Mouse (Mus musculus) right cerebral cortex, postnatal 10 days (tissue): ENCODE data around the gene Stx4a.
A peak's percentile ranks its signal among the peaks of the same experiment; 100 is the strongest.
"Not testable (repeated sequence)": the region's sequence is repeated elsewhere in the genome, so short reads cannot be mapped to it uniquely, and the experiment has no call there.

Experiments used
- DNase-seq, 2 experiments: peaks; one replicate each; pipeline ENCODE4 v3.0.0; 2021; ENCODE audit warnings: low spot score in 2 of 2

Gene Stx4a

DNA sequence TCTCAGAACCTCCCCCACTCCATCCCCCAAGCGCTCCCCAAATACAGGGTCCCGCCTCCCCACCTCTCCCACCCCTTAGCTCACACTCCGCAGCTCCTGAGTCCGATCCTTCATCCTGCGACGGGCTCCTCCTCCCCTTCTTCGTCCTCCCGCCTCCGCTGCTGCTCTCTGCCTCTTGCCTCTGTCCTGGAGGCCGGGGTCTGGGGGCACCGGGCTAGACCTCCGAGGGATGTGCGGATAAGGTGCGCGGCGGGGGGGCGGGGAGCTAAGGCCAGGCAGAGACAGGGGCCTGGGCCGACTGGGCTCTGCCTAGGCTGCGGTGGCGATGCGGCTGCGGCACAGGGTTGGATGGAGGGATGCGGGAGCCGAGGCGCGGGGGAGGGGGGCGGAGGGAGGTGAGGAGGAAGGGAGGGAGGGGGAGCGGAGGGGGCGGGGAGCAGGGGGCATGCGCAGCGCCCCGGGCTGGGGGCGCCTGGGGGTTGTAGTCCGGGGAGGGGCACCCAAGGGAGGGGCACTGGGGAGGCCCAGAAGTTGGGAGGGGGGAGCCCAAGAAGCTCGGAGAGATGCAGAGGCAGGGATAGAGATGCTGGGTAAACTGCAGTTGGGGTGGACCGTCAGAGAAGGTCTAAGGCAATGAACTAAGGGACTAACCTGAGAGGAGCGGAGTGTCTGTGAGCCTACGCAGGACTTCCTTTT is at the start of gene Stx4a, which contains the start of gene Stx1b:
TSS of gene Stx4a (plus strand) at position 119 of the 696 bp plus-strand sequence.
TSS of gene Stx1b (minus strand) at position 374 of the 696 bp plus-strand sequence.
- peak; percentile 85 to 89 for DNase-seq

- not testable (repeated sequence) for DNase-seq
Measured at GRCm38 (mm10) chr7:127775837-127776236, 48.3 kb upstream of the Stx4a start.

DNA sequence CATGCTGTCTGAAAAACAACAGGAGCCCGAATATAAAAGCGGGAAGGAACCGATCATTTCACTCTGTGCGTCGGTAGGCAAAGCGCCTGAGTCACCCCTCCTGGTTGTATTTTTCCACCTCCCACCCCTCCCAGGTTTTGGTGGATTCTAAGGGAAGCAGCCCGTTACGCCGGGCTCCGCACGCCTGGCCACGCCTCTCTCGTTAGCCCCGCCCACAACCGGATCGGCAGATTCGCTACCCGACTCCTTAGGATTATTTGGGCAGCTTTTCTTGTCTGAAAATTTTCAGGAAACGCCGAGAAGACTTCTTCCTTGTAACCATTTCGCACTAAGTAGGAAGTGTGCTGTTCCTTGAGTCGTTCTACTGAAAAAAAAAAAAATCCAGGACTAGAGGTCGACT is 47.7 kb upstream of the Stx4a start, which contains the start of gene Setd1a:
TSS of gene Setd1a (plus strand) at position 245 of the 400 bp plus-strand sequence.
- DNase-seq: peak; percentile 93

DNA sequence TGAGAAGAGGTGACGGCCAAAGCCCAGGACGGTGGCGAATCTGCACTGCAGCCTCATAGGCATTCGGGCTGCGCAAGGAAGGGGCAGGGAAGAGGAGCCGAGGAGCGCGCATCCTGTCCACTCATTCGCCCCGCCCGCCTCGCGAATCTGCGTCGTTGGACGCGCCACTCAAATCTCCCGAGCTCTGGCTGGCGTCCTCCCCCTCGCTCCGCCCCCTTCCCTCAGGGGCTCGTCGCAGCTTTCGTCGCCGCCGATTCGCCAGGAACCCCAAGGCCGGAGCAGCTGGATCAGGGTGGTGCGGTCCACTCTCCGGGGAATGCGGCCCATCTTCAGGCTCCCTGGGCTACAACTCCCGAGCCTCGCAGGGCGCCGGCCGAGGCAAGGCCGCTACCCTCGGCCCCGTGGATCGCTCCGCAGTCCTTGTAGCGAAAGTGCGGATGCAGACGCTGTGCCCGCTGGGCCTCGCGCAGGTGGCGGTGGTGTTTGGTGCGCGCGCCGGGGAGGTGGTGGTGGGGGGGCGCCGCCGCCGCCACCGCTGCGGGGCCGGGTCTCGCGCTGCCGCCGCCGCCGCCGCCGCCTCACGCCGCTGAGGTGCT is 47.1 kb upstream of the Stx4a start:
- peak; percentile 98 for DNase-seq

- DNase-seq: peak; percentile 68 to 71
Measured at GRCm38 (mm10) chr7:127777474-127778266, 46.4 kb upstream of the Stx4a start.

DNA sequence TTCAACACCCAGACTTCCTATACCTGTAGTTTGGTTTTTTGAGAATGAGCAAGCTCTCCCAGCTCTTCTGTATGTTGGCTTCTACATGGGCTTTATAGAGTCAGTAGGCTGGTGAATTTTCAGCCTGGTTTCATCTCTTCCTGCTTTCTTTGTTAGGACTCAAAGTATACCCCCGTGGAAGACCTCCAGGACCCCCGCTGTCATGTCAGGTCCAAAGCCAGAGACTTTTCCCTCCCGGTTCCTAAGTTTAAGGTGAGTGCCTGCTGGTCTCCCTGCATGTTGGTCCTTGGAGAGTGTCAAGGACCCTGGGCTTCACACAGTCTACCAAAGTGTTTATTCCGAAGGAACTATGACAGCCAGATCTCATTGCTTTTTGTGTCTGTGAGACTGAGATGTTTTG is 45.7 kb upstream of the Stx4a start:
- no peak for DNase-seq

- DNase-seq: no peak
Measured at GRCm38 (mm10) chr7:127785308-127785707, 38.8 kb upstream of the Stx4a start, which contains the start of gene Gm49388. Gm49388 (plus strand) TSS chr7:127785608.

DNA sequence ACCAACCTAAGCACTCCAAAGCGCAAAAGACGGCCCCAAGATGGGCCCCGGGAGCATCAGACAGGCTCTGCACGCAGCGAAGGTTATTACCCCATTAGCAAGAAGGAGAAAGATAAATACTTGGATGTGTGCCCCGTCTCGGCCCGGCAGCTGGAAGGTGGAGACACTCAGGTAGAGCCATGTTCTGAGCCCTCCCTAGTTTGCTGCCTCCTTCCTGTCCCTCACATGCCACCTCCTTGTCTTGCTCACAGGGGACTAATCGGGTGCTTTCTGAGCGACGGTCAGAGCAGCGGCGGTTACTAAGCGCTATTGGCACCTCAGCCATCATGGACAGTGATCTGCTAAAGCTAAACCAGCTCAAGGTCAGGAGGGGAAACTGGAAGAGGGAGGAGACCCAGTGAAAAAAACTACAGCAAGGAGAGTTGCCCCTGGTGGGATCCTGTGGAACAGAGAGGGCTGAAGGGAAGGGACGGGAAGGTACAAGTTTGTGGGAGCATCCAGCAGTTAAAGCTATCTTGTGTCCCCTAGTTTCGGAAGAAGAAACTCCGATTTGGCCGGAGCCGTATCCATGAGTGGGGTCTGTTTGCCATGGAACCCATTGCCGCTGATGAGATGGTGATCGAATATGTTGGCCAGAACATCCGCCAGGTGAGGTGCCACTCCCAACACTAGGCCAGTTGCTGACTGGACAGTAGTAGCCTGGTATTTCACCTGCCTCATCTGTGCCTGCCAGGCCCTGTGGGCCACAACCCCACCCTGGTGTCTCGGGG is 26.8 kb upstream of the Stx4a start:
- no peak for DNase-seq

GRCm38 (mm10) chr7:127798591-127798990 is 25.5 kb upstream of the Stx4a start:
- DNase-seq: no peak

DNA sequence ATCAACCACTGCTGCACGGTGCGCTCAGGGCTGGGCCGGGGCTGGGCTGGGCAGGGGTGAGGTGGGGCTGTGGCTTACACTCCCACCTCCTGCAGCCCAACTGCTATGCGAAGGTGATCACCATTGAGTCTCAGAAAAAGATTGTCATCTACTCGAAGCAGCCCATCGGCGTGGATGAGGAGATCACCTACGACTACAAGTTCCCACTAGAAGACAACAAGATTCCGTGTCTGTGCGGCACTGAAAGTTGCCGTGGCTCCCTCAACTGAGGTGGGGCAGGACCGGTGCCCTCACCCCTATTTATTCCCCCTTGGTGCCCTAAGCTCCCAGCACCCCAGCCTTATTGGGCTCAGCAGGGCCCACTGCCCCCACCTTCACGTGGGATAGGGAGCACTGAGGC is 24.9 kb upstream of the Stx4a start:
- DNase-seq: no peak

DNA sequence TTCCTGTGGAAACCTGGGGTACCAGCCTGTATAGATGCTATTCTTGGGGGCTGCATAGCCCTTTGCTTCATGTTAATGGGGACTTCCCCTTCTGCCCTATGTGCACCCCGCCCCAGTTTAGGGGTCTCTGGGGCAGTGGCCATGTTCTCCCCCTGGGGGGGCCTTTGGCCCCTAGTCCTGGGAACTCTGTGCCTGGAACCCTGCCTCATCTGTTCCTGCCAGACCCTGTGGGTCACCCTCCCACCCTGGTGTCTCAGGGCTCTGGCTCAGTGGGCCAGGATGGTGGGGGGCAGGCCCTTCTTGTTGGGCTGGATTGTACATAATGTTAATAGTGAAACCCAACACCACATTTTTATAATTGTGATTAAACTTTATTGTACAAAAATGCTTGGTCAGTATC is 24.4 kb upstream of the Stx4a start:
- DNase-seq: peak in 1 of 2 experiments; percentile 44

DNA sequence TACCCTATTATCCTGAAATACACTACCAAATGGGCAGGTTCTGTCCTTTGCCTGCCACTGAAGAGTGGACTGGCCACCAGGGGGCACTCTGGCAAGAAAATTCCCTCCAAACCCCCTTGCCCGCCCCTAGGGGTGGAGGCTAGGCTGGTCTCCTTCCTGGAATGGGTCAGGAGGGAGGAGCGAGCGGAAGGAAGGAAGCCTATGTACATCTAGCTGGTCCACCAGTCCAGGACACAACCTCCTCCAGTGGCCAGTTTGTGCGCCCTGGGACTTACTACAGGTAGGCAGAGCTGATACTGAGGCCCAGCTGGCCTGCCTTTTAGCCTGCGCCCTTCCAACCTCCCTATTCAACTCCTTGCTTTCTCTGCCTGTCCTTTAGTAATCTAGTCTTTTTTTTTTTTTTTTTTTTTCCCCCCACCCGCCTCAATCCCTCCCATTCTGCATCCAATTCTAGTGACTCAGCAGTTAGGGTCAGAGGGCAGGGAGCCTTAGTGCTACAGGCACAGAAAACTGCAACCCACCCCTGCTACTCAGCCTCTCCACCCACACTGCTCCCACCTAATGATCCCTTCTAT is 23.6 kb upstream of the Stx4a start, which contains the start of gene Hsd3b7:
TSS of gene Hsd3b7 (plus strand) at position 170 of the 575 bp plus-strand sequence.
- peak; percentile 88 to 91 for DNase-seq

- peak in 1 of 2 experiments; percentile 57 for DNase-seq
Measured at GRCm38 (mm10) chr7:127801010-127801621, 23.0 kb upstream of the Stx4a start.

GRCm38 (mm10) chr7:127802313-127802712 is 21.8 kb upstream of the Stx4a start:
- peak in 1 of 2 experiments; percentile 54 for DNase-seq

DNA sequence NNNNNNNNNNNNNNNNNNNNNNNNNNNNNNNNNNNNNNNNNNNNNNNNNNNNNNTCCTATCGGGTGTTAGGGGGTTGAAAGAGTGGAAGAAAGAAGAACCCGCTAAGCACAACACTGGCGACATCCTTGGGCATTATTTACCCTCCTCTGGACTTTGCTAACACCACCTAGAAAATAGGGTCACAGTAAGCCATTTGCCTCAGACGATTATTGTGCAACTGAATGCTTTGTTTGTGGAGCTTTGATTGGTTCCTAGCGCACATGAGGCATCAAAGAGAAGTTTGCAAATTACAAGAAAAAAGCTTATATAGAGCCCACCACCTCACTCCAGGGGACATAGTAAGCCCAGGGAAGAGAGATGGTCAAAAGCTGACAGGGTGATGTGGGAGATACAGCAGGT is 15.3 kb upstream of the Stx4a start:
- no peak for DNase-seq

GRCm38 (mm10) chr7:127809846-127810245 is 14.2 kb upstream of the Stx4a start:
- DNase-seq: no peak

GRCm38 (mm10) chr7:127810650-127811049 is 13.4 kb upstream of the Stx4a start:
- DNase-seq: no peak

GRCm38 (mm10) chr7:127811240-127811639 is 12.9 kb upstream of the Stx4a start:
- no peak for DNase-seq

GRCm38 (mm10) chr7:127812292-127812691 is 11.8 kb upstream of the Stx4a start:
- no peak for DNase-seq

DNA sequence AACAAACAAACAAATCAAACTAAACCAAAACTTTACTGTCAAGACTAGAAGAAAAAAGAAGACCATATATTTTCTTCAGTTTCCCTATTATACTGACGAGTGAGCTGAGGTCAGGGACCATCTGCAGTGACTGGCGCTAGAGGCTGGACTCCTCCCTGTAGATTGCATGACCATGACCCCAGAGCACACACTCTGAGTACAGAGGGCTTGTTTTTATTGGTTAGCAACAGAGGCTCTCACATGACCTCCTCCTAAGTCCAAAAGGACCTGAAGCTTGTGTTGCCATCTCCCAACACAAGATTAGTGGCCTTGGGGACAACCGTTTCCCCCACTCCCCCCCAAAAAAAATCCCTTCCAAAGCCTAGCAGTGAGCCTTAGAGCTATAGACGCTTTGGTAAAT is 10.3 kb upstream of the Stx4a start:
- DNase-seq: no peak
